Mouse (Mus musculus): ENCODE results near the gene Tenm4. TPM values are rescaled to one million over a fixed set of nuclear protein-coding genes. Genes with fewer than 3 reads are reported as not detected.

The Tenm4 gene
- total and polyA plus RNA-seq, 3 experiments, result 0.03 to 0.26 (median 0.04) TPM

DNA sequence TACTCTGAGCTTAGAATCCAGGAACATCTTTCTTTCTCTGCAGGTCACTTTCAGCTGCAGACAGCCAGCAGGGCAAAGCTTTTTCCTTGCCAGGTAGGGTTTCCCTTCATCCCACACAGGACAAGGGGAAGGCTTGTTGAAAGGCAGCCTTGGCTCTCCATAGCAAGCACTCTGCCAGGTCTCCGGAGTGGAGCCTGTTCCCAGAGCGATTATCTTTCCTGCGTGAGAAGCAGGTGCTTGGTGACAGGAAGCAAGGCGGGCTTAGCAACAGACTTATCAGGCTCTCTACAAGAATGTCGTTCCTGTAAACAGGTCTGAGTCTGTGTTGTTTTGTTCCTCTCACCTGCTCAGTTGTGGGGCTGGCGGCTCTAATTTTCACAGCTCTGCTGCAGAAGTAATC lies 186.5 kb downstream of the Tenm4 start:
- H3K79me2 ChIP-seq (replicated peaks; ENCODE audit: control insufficient read depth, extremely low read depth, insufficient read depth, poor library complexity, severe bottlenecking), result no peaks in the 10 kb centered on the region
- in situ Hi-C loops (cut with MboI; ENCODE audit: low pct_ligation_motif_present, low pct_unique_long_range_greater_than_20kb, low sequenced_read_pairs) (no loop called here), dilution Hi-C loops (cut with MboI; ENCODE audit: extremely low pct_ligation_motif_present, extremely low pct_unique_long_range_greater_than_20kb, low sequenced_read_pairs) (no loop called here)
- no peak overlapping the region for H3K27ac ChIP-seq (ENCODE audit: insufficient read depth, low read depth)
- no peaks in the 10 kb centered on the region for H3K27me3 ChIP-seq (replicated peaks)
- no peak overlapping the region for H3K4me3 ChIP-seq (replicated peaks in 1 of 3; ENCODE audit: low read depth in 2 of 3, low read length in 2 of 3, poor library complexity in 1 of 3)
- H3K4me1 ChIP-seq (ENCODE audit: control insufficient read depth in 1 of 2, insufficient read depth in 2 of 2), result peaks cover 0 to 3% of the 10 kb centered on the region in 2 experiments; a peak in 1 of 4 replicates
- no peak for DNase-seq (ENCODE audit: extremely low read depth)
- H3K4me2 ChIP-seq (ENCODE audit: insufficient read depth, low read depth, poor library complexity, severe bottlenecking), result no peak overlapping the region
- no peaks in the 10 kb centered on the region for H3K36me3 ChIP-seq (replicated peaks in 1 of 2; ENCODE audit: control insufficient read depth in 1 of 2, insufficient read depth in 1 of 2, low read length in 1 of 2)
- TF ChIP-seq PAX5 (IDR thresholded peaks at IDR 0.05; ENCODE audit: low read length), result no peak
- TF ChIP-seq CHD1 (IDR thresholded peaks at IDR 0.05; ENCODE audit: low read depth, low read length), result no peak
- no peak for TF ChIP-seq HCFC1 (IDR thresholded peaks at IDR 0.05; ENCODE audit: low read depth, low read length)
- no peak for TF ChIP-seq ETS1 (conservative IDR thresholded peaks at IDR 0.05; ENCODE audit: low read depth, low read length)
- no peak for TF ChIP-seq ZMIZ1 (IDR thresholded peaks at IDR 0.05; ENCODE audit: low read depth, low read length)
- no peak for TF ChIP-seq IRF4 (IDR thresholded peaks at IDR 0.05; ENCODE audit: low read depth, low read length)
- no peak for TF ChIP-seq UBTF (IDR thresholded peaks at IDR 0.05; ENCODE audit: low read depth, low read length)
- TF ChIP-seq GABPA (IDR thresholded peaks at IDR 0.05; ENCODE audit: insufficient replicate concordance, low read depth, low read length), result no peak
- TF ChIP-seq CTCF (conservative IDR thresholded peaks at IDR 0.05 in 1 of 2, IDR thresholded peaks at IDR 0.05 in 1 of 2; ENCODE audit: low read depth in 2 of 2, low read length in 2 of 2), result no peak
- TF ChIP-seq TCF12 (IDR thresholded peaks at IDR 0.05; ENCODE audit: low read depth, low read length), result no peak
- no peak for TF ChIP-seq NRF1 (IDR thresholded peaks at IDR 0.05; ENCODE audit: low read depth, low read length)
- TF ChIP-seq RCOR1 (conservative IDR thresholded peaks at IDR 0.05; ENCODE audit: low read depth, low read length), result no peak
- H3K9me3 ChIP-seq (replicated peaks; ENCODE audit: low read length), result no peaks in the 10 kb centered on the region
- no peak overlapping the region for H3K9ac ChIP-seq (ENCODE audit: insufficient read depth, low read depth)

- H3K36me3 ChIP-seq (replicated peaks in 1 of 2; ENCODE audit: control insufficient read depth in 1 of 2, insufficient read depth in 1 of 2, low read length in 1 of 2), result no peaks in the 10 kb centered on the region
- no peak for DNase-seq (ENCODE audit: extremely low read depth)
- in situ Hi-C loops (cut with MboI; ENCODE audit: low pct_ligation_motif_present, low pct_unique_long_range_greater_than_20kb, low sequenced_read_pairs), result no loop called here
- H3K9ac ChIP-seq (ENCODE audit: insufficient read depth, low read depth), result no peak overlapping the region
- dilution Hi-C loops (cut with MboI; ENCODE audit: extremely low pct_ligation_motif_present, extremely low pct_unique_long_range_greater_than_20kb, low sequenced_read_pairs), result no loop called here
- H3K27me3 ChIP-seq (replicated peaks), result no peaks in the 10 kb centered on the region
- TF ChIP-seq GABPA (IDR thresholded peaks at IDR 0.05; ENCODE audit: insufficient replicate concordance, low read depth, low read length), result no peak
- TF ChIP-seq NELFE (IDR thresholded peaks at IDR 0.05; ENCODE audit: low read depth, low read length), result no peak
- no peak for TF ChIP-seq CHD1 (IDR thresholded peaks at IDR 0.05; ENCODE audit: low read depth, low read length)
- TF ChIP-seq BHLHE40 (IDR thresholded peaks at IDR 0.05; ENCODE audit: low read depth, low read length), result no peak
- TF ChIP-seq JUND (conservative IDR thresholded peaks at IDR 0.05; ENCODE audit: low read depth, low read length), result no peak
- TF ChIP-seq ETS1 (conservative IDR thresholded peaks at IDR 0.05; ENCODE audit: low read depth, low read length), result no peak
- TF ChIP-seq JUN (IDR thresholded peaks at IDR 0.05; ENCODE audit: insufficient read depth, low read depth, low read length), result no peak
- TF ChIP-seq MYC (IDR thresholded peaks at IDR 0.05; ENCODE audit: low read depth, low read length), result no peak
- no peak for TF ChIP-seq HCFC1 (IDR thresholded peaks at IDR 0.05; ENCODE audit: low read depth, low read length)
- TF ChIP-seq E2F4 (IDR thresholded peaks at IDR 0.05; ENCODE audit: insufficient replicate concordance, low read depth, low read length), result no peak
- no peak for TF ChIP-seq ELF1 (IDR thresholded peaks at IDR 0.05; ENCODE audit: low read depth, low read length)
- TF ChIP-seq RAD21 (IDR thresholded peaks at IDR 0.05; ENCODE audit: low read depth, low read length), result no peak
- TF ChIP-seq CHD2 (IDR thresholded peaks at IDR 0.05; ENCODE audit: low read length), result no peak
- no peak for TF ChIP-seq SMC3 (IDR thresholded peaks at IDR 0.05; ENCODE audit: low read depth, low read length)
- TF ChIP-seq POLR2A (IDR thresholded peaks at IDR 0.05; ENCODE audit: low read depth, low read length), result no peak
- no peaks in the 10 kb centered on the region for H3K79me2 ChIP-seq (replicated peaks; ENCODE audit: control insufficient read depth, extremely low read depth, insufficient read depth, poor library complexity, severe bottlenecking)
- H3K27ac ChIP-seq (ENCODE audit: insufficient read depth, low read depth), result no peak overlapping the region
- H3K4me3 ChIP-seq (replicated peaks in 1 of 3; ENCODE audit: low read depth in 2 of 3, low read length in 2 of 3, poor library complexity in 1 of 3), result no peak overlapping the region
- no peaks in the 10 kb centered on the region for H3K4me1 ChIP-seq (ENCODE audit: control insufficient read depth in 1 of 2, insufficient read depth in 2 of 2)
- no peaks in the 10 kb centered on the region for H3K9me3 ChIP-seq (replicated peaks; ENCODE audit: low read length)
- no peak overlapping the region for H3K4me2 ChIP-seq (ENCODE audit: insufficient read depth, low read depth, poor library complexity, severe bottlenecking)
These were observed 192.3 kb downstream of the Tenm4 start for GRCm38 (mm10) chr7:96363311-96363710.

Data from CH12.LX (cell line).